Mouse (Mus musculus): ENCODE results near the gene Bzw2. TPM values are rescaled to one million over a fixed set of nuclear protein-coding genes. Genes with fewer than 3 reads are reported as not detected.
"Not testable (repeated sequence)": the region's sequence is repeated elsewhere in the genome, so short reads cannot be mapped to it uniquely, and the experiment has no call there.

The Bzw2 gene
- total RNA-seq (2015; ENCODE audit: low replicate concordance) (18.4 and 19.4 TPM in 2 replicates), total RNA-seq (2017; ENCODE audit: low replicate concordance) (14.8 and 18.3 TPM in 2 replicates)

DNA sequence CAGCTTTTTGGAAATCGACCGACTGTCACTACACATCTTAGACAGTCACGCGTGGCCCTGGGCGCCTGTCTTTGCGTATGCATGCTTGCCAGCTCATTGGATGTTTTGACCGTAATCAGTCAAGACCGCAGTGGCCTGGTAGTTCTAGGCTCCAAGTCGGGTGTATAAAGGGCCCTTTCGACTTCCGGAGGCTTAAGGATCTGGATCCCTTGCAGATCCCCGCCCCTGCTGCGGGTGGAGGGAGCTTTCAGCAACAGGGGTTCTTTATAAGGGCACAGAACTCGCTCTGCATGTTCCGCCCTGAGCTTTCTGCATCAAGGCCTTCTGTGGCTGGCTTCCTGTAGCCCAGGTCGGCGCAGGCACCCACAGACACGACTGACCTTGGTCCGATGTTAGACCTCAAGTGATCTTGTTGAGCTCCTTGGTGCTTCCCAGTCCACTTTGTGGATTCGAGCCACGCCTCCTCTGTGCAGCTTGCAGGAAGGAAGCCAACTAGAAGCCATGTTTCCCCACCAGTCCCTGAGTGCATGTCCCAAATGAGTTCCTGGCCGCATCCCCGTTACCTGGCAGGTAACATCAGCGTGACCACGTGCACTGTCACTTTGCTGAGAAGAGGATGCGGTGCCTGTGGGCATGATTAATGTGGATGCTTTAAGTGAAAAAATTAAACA lies at the start of gene Bzw2:
Bzw2 (minus strand) TSS at position 443 of the 671 bp plus-strand sequence.
- ATAC-seq (replicated peaks; ENCODE audit: low FRiP score, poor library complexity, severe bottlenecking), result peak; percentile 34

DNA sequence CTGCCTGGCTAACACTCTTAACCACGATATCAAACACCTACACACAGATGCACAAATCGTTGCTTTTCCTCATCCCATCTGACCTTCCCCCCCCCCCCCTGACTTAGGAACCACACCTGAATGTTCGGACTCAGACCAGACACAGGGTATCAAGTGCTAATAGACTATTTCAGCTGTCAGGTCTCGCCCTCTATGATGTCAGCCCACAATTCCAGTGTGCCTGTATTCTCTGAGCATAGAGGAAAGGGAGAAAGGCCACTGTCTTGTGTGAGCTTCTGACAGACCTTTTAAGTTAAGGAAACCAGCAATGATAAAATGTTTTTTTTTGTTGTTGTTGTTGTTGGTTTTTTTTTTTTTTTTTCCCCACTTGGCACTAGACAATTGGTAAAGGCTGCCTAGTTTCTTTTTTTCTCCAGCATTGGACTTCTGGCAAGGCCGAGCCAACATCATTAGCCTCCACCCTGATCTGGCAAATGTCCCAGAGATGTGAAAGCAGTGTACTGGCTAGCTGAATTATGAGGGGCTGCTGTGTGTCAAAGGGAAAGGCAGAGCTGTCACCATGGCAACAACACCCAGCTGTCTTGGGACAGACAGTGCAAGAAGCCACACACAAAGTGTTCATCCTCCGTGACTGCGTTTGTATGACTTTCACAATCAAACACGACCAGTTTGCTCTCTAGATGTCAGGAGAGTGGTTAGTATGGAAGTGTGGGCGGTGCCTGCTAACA lies 49.4 kb upstream of the Bzw2 start:
- ATAC-seq (replicated peaks; ENCODE audit: low FRiP score, poor library complexity, severe bottlenecking), result no peak

DNA sequence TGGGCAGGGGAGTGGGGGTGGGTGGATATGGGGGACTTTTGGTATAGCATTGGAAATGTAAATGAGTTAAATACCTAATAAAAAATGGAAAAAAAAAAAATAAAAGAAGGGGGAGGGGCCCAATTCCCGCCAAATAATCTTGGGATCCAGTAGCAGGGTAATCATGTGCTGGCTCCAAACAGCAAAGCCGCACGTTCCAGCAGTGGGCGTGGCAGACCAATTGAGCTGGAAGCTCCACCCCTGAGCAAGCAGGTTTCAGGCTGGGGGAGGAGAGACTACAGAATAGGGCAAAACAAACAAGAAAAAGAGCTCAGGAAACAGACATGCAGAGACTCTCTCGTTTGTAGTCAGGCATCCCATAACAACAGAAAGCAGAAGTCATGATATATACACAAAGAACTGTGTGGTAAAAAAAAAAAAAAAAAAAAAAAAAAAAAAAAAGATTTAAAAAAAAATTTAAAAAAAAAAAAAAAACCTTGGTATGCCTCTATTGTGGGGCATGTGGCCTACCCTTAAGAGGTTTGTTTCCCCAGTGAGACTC lies 47.8 kb upstream of the Bzw2 start:
- ATAC-seq (replicated peaks; ENCODE audit: low FRiP score, poor library complexity, severe bottlenecking), result not testable (repeated sequence)

DNA sequence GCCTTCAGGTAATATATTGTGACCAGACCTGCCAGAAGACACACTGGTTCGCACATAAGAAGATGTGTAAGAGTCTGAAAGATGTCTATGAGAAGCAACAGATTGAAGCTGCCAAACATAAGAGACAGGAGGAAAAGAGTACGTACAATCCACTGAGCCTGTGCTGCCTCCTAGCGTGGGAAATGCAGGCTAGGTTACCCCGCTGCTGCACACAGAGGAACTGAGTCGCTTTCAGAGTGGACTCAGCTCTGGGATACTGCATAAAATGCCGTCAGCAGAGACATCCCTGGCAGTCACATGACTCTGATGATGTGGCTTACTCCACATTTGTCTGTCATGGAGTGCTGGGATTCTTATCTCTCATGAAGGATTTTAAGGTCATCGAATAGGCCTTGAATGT lies 37.1 kb upstream of the Bzw2 start:
- ATAC-seq (replicated peaks; ENCODE audit: low FRiP score, poor library complexity, severe bottlenecking), result no peak

DNA sequence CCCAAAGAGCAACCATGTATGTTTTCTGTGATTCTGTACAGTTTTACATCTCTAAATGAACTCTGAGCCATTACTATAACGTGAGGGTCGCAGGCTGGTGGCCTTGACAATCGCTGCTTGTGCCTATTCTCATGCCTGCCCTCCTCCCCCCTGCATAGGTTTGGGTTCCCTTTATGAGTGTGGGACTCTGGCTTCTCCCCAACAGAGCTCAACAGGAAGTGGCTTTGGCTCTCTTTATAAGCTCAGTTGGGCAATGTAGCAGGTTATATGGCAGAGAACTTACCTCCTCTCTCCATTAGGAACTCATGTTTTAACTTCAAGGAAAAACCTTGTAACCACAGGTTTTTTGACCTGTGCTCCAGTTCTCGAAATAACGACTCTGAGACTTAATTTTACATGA lies 32.5 kb upstream of the Bzw2 start:
- ATAC-seq (replicated peaks; ENCODE audit: low FRiP score, poor library complexity, severe bottlenecking), result no peak

DNA sequence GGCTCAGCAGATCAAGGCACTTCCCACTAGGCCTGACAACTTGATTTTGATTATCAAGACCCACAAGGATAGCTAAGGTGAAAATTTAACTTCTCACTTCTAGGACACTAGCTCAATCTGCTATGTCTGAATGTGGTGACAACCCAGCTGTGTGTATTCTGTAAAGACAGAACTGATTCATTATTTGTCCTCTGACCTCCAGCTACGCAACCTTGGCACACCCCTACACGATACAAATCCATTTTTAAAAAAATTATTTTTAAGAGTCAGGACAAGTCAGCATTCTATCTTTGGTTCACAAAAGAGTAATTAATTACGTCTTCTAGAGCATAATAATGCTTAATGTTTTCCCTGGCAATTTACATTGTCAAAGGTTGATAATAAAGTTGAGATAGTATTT lies 31.7 kb upstream of the Bzw2 start:
- ATAC-seq (replicated peaks; ENCODE audit: low FRiP score, poor library complexity, severe bottlenecking), result no peak

DNA sequence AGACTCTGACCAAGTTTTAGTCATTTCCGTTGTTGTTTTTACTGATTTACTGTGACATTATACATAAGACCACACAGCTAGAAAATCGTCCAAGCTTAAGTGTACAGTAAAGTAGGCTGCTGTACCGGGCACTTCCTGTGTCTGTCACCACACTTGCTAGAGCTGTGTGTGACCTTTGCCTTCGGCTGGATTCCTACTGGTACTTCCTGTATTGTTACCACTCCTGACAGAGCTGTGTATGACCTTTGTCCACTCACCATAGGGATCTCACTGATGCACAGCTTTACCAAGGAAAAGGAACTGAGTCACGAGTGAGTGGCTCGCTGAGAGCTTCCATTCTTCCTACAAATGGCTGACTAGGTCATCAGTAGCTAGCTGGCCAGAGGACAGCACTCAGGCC lies 29.2 kb upstream of the Bzw2 start:
- ATAC-seq (replicated peaks; ENCODE audit: low FRiP score, poor library complexity, severe bottlenecking), result no peak

DNA sequence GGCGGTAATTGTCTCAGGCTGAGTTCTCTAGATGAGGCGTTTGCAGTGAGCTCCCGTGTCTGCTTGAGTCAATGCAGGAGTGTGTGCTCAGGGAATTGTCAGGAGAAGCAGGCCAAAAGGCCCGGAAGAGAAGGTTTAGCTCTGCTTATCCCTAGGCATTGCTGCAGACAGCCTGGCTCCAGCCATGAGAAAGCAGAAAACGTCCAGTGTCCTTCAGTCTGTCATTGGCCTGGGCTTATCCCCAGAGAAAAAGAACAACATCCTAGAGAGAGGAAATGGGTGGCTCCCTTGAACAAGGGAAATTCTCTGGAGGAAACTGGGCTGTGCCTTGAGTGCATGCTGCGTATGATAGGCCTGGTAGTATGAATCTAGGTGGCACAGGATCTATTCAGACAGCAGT lies 24.7 kb upstream of the Bzw2 start:
- ATAC-seq (replicated peaks; ENCODE audit: low FRiP score, poor library complexity, severe bottlenecking), result no peak

DNA sequence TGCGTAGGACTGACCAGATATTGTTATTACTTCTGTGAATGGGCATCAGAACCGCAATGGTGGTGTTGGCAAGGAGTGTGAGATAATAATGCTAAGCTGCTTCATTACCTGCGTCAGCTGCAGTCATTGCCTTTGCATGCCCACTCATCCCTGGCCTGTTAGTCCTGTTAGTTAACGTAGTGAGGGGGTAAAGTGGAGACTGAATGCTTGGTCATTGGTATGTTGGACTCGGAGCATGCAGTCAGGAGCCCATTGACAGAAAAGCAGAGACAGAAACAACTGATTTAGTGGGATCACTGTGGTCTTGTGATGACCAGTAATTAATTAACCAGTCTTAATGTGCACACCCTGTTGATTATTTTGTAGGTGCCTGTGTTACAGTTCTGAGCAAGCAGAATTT lies 19.3 kb upstream of the Bzw2 start:
- no peak for ATAC-seq (replicated peaks; ENCODE audit: low FRiP score, poor library complexity, severe bottlenecking)

DNA sequence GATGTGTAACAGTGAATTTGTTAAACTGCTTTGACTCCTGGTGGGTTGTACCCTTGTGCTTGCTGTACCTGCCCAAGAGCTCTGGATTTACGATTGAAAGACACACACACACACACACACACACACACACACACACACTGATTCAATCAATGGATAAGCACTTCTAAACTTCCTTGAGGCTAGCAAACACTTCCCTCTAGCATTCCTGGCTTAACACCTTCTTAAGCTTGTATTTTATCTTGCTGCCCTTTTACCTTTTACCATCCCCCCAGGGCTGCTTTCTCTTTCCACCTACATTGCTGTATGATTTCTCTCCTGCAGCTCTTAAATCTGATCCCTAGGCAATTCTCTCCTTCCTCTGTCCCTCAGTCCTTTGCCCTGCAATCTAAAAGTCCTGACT lies 7.4 kb upstream of the Bzw2 start:
- ATAC-seq (replicated peaks; ENCODE audit: low FRiP score, poor library complexity, severe bottlenecking), result no peak

DNA sequence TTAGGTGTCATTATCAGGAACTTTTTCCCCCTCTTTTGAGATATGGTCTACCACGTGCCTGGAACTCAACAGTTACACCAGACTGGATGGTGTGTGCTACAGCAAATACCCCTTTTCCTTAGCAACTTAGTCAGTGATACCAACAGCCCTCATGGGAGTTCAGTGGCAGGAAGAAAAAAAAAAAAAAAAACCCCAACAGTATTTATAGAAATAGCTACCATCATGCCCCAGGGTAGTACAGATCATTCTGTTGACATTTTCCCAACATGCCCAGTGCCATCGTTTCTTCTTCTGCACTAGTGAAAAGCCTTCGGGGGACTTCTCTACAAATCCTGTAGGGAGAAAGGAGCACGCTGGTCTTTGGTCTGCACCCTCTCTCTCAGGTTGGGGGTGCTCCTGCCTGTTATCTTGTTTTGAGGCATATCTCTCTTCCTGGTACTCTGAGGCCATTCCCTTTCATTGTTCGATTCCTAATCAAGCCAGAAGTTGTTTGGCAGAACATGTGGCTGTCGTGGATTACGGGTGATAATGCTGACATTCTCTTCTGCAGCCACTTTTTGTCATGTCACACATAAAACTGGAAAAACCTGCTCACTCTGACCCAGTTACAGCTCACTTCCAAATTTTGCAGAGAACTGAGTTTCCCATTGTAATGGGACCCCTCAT lies 6.4 kb upstream of the Bzw2 start:
- no peak for ATAC-seq (replicated peaks; ENCODE audit: low FRiP score, poor library complexity, severe bottlenecking)

DNA sequence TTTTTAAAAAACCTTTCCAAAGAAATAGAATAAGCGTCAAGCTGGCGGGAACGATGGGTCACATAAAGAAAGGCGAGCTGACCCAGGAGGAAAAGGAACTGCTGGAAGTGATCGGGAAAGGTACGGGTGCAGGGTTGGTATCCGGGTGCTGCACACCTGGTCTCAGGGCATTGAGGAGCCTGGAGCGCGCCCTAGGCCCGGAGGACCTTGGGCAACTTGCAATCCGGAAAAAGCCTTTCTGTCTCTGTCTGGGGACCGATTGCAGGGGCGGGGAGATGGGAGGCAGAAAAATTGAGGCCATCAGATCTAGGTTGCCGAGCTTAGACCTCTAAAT lies 609 bp downstream of the Bzw2 start:
- ATAC-seq (replicated peaks; ENCODE audit: low FRiP score, poor library complexity, severe bottlenecking), result peak; percentile 17; the same call in 1 of the 2 replicates

DNA sequence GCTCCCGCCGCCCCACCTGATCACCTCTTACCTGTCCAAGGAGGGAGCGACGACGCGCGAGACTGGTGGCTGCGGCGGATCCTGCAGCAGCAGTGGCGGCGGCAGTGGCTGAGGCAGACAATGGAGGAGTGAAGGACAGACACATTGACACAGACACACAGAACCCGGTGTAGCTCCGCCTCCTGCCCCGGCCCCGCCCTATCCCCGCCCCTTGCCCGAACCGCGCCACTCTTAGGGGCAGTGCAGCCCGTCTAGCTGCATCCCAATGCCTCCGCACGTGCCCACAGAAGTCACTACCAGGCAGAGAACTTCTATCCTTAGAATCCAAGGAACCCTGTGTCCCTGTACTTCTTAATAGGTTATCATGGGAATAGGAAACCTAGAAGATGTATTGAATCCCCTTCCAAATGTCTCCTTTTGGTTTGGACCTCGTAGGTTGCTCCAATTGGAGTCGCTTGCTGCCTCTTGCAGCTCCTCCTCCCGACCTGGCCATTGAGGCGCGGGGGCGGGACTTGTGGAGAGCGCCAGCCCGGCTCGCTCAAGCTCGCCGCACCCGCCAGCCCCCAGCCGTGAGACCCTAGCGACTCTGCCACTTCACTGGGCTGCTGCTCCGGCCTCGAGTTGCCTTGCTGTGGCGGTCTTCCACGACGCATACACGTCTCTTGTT lies 1.1 kb downstream of the Bzw2 start, which contains the start of gene Ankmy2:
Ankmy2 (plus strand) TSS at position 478 of the 667 bp plus-strand sequence.
- peak; percentile 95 for ATAC-seq (replicated peaks; ENCODE audit: low FRiP score, poor library complexity, severe bottlenecking)

DNA sequence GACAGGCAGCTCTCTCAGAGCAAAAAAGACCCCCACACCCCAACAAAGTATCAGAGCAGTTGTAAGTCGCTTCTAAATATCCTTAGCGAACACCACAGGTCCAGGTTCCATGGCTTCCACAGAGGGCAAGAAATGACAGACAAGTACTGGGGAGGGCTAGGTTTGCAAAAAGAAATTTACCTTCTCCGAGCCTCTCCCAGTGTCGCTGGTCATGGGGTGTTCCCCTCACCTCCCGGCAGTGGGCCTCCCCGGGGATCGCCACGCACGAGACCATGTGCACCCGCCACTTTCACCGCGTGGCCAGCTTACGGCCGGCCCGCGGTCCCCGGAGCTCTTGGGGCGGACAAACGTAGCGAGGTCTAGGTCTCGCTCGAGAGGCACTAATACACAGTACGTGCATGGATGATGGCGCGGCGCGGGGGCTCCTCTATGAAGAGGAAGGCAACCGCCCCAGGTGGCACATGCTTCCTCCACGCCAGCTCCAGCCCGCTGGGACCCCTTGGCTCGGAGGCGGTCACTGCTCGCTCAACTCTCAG lies 1.7 kb downstream of the Bzw2 start:
- ATAC-seq (replicated peaks; ENCODE audit: low FRiP score, poor library complexity, severe bottlenecking), result peak; percentile 44

DNA sequence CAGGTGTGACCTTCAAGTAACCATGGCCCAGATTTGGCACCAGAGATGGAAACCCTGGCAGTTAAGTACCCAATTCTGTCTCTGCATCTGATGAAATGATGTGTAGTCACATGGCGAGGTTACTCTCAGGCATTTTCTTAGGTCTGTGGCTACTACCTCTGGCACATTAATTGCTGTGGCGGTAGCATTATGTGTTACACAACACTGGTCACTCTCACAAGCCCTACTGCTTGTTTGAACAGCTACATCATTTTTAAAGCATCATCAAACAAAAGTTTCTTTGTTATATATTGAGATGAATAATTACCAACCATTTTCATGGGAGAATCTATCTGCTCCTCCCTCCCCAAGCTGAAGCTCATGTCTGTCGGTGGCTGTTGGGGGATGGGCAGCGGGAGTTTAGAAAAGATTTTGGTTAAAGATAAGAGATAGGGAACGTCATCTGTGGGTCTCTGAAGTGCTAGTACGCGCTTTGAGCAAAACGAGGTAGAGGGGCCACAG lies 2.7 kb downstream of the Bzw2 start:
- ATAC-seq (replicated peaks; ENCODE audit: low FRiP score, poor library complexity, severe bottlenecking), result no peak

DNA sequence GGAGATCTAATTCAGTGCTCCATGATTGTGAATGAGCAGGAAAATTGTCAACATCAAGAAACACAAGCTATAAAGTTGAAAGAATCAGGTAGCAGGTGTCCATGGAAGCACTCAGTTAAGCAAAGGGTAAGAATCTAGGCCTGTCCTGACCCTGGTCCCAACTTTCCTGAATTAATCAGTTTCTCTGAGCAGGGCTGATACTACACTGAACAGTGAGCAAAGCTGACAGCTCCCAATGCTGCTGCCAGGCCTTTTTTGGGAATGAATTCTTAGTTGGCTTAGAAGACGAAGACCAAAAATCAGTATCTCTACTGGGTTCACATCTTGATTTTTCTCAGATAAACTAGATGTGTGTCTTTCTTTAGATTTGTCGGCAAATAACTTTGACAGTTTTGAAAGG lies 7.1 kb downstream of the Bzw2 start:
- no peak for ATAC-seq (replicated peaks; ENCODE audit: low FRiP score, poor library complexity, severe bottlenecking)

DNA sequence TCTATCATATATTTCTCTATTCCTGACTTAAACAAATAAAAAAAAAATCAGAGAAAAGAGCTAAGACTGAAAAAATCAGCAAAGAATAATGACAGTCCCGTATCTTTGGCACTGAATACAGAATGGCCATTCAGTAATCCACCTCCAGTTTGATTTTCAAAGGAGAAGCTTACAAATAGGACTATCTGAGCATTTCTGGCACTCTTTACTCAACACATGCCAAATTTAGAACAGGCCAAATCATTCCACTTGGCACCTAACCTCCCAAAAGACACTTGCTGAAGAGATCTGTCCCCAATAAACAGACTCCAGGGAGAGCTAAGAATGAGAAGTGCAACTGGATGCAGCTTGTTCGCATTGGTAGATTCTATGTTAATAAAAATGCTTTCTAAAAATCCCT lies 7.6 kb downstream of the Bzw2 start:
- ATAC-seq (replicated peaks; ENCODE audit: low FRiP score, poor library complexity, severe bottlenecking), result no peak

DNA sequence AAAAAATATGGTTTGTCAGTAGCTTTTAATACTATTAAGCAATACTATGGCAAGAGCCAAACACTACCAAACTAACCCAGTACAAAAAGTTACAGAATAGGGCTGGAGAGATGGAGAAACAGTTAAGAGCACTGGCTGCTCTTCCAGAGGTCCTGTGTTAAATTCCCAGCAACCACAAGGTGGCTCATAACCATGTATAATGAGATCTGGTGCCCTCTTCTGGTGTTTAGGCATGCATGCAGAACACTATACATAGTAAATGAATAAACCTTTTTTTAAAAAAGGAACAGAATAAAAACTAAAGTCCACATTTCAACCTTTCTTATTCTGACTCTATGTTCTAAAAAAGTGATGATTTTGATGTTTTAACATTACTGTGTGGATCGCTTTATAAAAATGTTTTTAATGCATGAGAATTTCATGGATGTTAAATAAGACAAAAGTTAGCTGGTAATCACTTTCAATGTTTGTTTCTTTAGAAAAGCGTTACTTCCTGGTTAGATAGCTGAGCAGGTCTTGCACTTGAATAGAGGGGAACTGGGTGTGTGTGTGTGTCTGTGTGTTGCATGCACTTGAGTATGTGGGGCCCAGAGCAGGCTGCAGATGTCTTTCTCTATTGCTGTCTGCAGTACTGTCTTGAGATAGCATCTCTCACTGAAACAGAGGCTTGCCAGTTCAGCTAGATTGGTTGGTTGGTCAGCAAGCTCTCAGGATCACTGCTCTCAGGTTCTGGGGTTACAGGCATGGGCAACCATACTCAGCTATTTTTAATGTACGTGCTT lies 11.5 kb downstream of the Bzw2 start:
- no peak for ATAC-seq (replicated peaks; ENCODE audit: low FRiP score, poor library complexity, severe bottlenecking)

DNA sequence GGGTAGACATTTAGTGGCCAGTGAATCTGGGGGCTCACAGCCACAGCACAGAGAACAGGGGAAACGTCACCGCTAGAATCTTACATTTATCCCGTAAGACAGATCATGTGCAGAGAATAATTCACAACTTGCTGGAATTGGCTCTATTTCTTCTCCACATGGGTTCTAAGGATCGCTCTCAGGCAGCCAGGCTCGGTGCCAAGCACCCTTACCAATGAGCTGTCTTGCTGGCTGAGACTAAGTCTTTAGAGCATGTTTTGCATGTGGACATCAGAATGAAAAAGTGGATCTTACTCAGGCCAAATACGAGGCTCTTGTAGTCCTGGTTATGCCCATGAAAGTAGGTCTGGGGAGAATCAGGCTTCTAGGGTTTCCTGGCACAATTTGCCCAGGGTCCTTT lies 17.5 kb downstream of the Bzw2 start:
- ATAC-seq (replicated peaks; ENCODE audit: low FRiP score, poor library complexity, severe bottlenecking), result no peak

All from erythroblast, adult 5-6 weeks (primary cell).